Mouse (Mus musculus): ENCODE results near the gene Ttll13. TPM values are rescaled to one million over a fixed set of nuclear protein-coding genes. Genes with fewer than 3 reads are reported as not detected.

Gene Ttll13
- polyA plus RNA-seq (2012; ENCODE audit: insufficient read depth, insufficient read length, missing spikeins): not detected in 2 replicates

DNA sequence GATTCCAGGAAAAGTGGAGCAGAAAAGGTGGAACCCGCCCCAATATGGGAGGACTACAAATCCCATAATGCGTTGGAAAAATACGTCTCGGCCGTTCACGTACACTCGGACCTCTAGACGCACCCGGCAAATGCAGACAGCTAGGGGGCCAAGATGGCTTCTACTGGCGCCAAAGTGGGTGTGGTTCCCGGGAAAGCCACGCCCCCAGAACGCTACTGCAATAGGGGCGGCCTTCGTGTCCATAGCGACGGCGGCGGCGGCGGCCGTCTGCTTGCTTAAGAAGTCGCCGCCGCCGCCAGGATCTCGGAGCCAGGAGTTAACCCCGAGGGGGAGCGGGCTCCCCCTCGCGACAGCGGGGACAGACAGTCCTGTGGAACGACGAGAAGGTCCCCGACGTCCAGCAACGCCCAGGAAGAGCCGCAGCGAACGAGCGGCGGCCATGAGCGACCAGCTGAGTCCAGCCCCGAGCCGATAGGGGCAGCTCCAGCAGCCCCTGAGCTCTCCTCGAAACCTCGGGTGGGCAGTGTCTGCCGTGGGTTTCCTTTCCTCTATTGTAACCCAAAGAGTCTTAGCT, at the start of gene Ttll13:
Gene Ttll13, plus strand, starts transcription at position 229 of the 574 bp plus-strand sequence.
- H3K27ac ChIP-seq (replicated peaks; ENCODE audit: low read depth, low read length): peak within 1 kb of the TSS; percentile 59
- H3K4me1 ChIP-seq (ENCODE audit: control insufficient read depth, insufficient read depth, insufficient read length, low read length): no peaks in the 10 kb centered on the region
- H3K4me3 ChIP-seq (ENCODE audit: insufficient read depth, low read depth, low read length): peak within 1 kb of the TSS; percentile 73

DNA sequence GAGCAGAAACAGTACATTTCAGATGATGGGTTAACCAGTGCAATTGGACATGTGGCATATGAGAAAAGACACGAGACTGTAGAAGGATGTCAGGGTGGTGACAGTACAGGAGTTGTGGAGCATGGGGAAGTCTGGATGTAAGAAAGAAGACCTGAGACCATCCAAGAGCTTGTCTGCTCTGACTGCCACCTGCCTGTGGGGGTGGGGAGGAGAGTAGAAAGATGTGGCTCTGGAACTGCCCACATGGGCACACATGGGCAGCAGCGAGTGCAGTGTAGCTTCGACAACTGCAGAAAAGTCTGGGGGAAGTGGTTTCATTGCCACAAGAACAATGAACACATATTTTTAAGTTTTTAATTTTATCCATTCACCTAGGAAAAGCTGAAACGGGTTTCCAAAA, 48.8 kb upstream of the Ttll13 start:
- peaks cover 22% of the 10 kb centered on the region for H3K4me1 ChIP-seq (ENCODE audit: control insufficient read depth, insufficient read depth, insufficient read length, low read length)
- no peak overlapping the region for H3K4me3 ChIP-seq (ENCODE audit: insufficient read depth, low read depth, low read length)
- H3K27ac ChIP-seq (replicated peaks; ENCODE audit: low read depth, low read length): 0 out of 2 replicates have a peak overlapping the region, but pooled peaks have one; percentile 14

- peaks cover 26% of the 10 kb centered on the region for H3K4me1 ChIP-seq (ENCODE audit: control insufficient read depth, insufficient read depth, insufficient read length, low read length)
- peak overlapping the region; percentile 66 for H3K27ac ChIP-seq (replicated peaks; ENCODE audit: low read depth, low read length)
- peak overlapping the region; percentile 87 for H3K4me3 ChIP-seq (ENCODE audit: insufficient read depth, low read depth, low read length)
Observed at GRCm38 (mm10) chr7:80197941-80198778, 48.0 kb upstream of the Ttll13 start.

GRCm38 (mm10) chr7:80198863-80199262, 47.3 kb upstream of the Ttll13 start:
- peaks cover 28% of the 10 kb centered on the region for H3K4me1 ChIP-seq (ENCODE audit: control insufficient read depth, insufficient read depth, insufficient read length, low read length)
- peak overlapping the region; percentile 66 for H3K27ac ChIP-seq (replicated peaks; ENCODE audit: low read depth, low read length)
- peak overlapping the region; percentile 87 for H3K4me3 ChIP-seq (ENCODE audit: insufficient read depth, low read depth, low read length)

DNA sequence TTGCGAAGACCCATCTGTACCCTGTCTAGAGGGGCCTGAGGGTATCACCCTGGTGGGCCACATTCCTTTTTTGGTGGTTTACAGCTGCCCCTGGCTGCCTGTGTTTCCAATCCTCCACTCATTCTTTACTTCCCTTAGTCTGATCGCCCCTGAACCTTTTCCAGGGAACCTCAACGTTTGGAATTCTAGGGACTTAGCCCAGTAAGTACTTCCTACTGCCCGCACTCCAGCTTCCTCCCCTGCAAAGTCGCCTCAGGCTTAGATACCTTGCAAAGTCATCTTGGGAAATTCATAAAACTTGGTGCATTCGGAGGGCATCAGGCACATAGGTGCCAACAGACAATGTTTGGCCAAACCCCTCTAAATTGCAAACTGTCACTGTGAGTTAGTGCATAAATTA, 46.9 kb upstream of the Ttll13 start:
- Histone ChIP-seq H3K4me1 (ENCODE audit: control insufficient read depth, insufficient read depth, insufficient read length, low read length) (peaks cover 29% of the 10 kb centered on the region), H3K4me3 (ENCODE audit: insufficient read depth, low read depth, low read length) (peak overlapping the region; percentile 87), H3K27ac (replicated peaks; ENCODE audit: low read depth, low read length) (peak overlapping the region; percentile 66)

DNA sequence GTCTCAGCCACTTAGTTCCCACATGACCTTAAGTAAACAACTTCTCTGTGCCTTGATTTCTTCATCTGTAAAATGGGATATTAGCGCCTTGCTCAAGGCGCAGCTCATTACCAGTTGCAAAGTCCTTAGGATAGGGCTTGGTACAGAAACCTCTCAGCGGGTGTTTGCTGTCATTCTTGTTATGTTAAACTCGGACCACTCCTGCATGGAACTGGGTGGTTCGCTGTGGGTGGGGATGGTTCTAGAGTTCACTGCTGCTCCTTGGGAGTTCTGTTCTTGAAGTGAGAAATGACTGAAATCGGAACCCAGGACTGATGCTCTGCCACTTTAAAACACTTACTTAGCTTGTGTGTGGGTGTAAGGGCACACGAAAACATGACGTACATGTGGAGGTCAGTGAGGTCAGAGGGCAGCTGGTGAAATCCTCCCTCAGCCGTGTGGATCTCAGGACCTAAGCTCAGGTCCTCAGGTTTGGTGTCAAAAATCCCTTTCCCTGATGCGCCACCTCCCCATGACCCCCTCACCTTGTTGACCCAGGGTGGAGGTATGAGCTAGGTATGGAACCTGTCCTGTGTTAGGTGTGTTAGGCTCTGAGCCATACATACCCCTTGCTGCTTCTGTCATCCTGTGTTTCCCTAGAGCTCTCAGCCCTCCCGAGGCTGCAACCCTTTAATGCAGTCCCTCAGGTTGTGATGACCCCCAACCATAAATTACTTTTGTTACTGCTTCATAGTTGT, 46.2 kb upstream of the Ttll13 start:
- Histone ChIP-seq H3K4me3 (ENCODE audit: insufficient read depth, low read depth, low read length) (peak overlapping the region; percentile 87), H3K4me1 (ENCODE audit: control insufficient read depth, insufficient read depth, insufficient read length, low read length) (peaks cover 26% of the 10 kb centered on the region), H3K27ac (replicated peaks; ENCODE audit: low read depth, low read length) (peak overlapping the region; percentile 51)

DNA sequence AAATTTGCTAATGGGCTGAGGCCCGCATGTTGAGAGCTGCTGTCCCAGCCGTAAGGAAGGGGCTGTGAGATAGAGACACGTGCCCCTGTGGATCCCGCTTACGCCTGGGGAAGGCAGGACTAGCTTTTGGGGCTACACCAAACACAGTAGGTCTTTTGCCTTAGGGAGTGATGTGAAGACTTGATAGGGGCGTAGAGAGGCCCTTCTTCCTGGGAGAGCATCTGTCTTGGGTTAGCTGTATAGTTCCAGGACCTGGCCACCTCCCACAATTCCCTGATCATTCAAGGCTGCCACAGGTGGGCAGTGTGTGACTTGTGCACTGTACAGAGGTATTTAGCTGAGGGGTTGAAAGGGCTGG, 45.6 kb upstream of the Ttll13 start:
- Histone ChIP-seq H3K4me3 (ENCODE audit: insufficient read depth, low read depth, low read length) (peak overlapping the region; percentile 87), H3K4me1 (ENCODE audit: control insufficient read depth, insufficient read depth, insufficient read length, low read length) (peaks cover 26% of the 10 kb centered on the region), H3K27ac (replicated peaks; ENCODE audit: low read depth, low read length) (peak overlapping the region; percentile 51)

- H3K4me3 ChIP-seq (ENCODE audit: insufficient read depth, low read depth, low read length): no peak overlapping the region
- peak overlapping the region; percentile 63 for H3K27ac ChIP-seq (replicated peaks; ENCODE audit: low read depth, low read length)
- peaks cover 27% of the 10 kb centered on the region for H3K4me1 ChIP-seq (ENCODE audit: control insufficient read depth, insufficient read depth, insufficient read length, low read length)
Observed at GRCm38 (mm10) chr7:80200963-80201539, 45.1 kb upstream of the Ttll13 start.

DNA sequence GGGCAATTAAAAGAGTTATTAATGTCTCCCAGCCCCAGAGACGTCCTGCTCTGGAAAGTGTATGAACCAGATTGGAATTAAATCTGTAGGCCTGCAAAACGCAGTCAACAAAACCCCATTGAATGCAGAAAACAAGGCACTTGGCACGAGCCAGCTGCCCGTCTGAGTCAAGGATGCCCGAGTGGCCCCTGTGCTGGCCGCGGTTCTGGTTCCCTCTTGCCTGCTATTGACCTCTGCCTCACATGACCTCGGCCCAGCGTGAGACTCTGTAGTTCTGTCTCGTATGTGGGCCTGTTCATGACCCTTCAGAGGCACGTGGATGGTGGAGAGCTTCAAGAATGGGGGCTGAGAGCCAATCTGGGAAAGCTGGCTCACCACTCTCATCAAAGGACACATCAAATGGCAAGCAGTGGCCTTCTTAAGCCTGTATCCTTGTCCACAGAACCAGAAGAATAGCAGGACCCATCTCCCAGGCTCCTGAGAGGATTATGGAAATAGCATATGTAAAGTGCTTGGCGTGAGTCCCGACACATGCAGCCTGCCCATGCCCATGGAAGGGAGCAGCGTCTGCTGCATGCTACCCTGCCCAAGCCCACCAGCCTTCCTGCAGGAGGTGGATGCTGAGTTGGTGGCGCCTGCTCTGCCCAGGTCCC, 44.2 kb upstream of the Ttll13 start:
- Histone ChIP-seq H3K27ac (replicated peaks; ENCODE audit: low read depth, low read length) (peak overlapping the region; percentile 63), H3K4me1 (ENCODE audit: control insufficient read depth, insufficient read depth, insufficient read length, low read length) (peaks cover 37% of the 10 kb centered on the region), H3K4me3 (ENCODE audit: insufficient read depth, low read depth, low read length) (no peak overlapping the region)

- no peak overlapping the region for H3K4me3 ChIP-seq (ENCODE audit: insufficient read depth, low read depth, low read length)
- H3K27ac ChIP-seq (replicated peaks; ENCODE audit: low read depth, low read length): peak overlapping the region; percentile 63
- H3K4me1 ChIP-seq (ENCODE audit: control insufficient read depth, insufficient read depth, insufficient read length, low read length): peaks cover 44% of the 10 kb centered on the region
Observed at GRCm38 (mm10) chr7:80202961-80203360, 43.2 kb upstream of the Ttll13 start.

GRCm38 (mm10) chr7:80203638-80204096, 42.5 kb upstream of the Ttll13 start:
- Histone ChIP-seq H3K4me3 (ENCODE audit: insufficient read depth, low read depth, low read length) (no peak overlapping the region), H3K27ac (replicated peaks; ENCODE audit: low read depth, low read length) (peak overlapping the region; percentile 61), H3K4me1 (ENCODE audit: control insufficient read depth, insufficient read depth, insufficient read length, low read length) (peaks cover 49% of the 10 kb centered on the region)

GRCm38 (mm10) chr7:80204362-80204761, 41.8 kb upstream of the Ttll13 start:
- Histone ChIP-seq H3K4me3 (ENCODE audit: insufficient read depth, low read depth, low read length) (no peak overlapping the region), H3K27ac (replicated peaks; ENCODE audit: low read depth, low read length) (no peak overlapping the region), H3K4me1 (ENCODE audit: control insufficient read depth, insufficient read depth, insufficient read length, low read length) (peaks cover 56% of the 10 kb centered on the region)

GRCm38 (mm10) chr7:80204961-80205360, 41.2 kb upstream of the Ttll13 start:
- H3K27ac ChIP-seq (replicated peaks; ENCODE audit: low read depth, low read length): no peak overlapping the region
- H3K4me1 ChIP-seq (ENCODE audit: control insufficient read depth, insufficient read depth, insufficient read length, low read length): peaks cover 56% of the 10 kb centered on the region
- no peak overlapping the region for H3K4me3 ChIP-seq (ENCODE audit: insufficient read depth, low read depth, low read length)

- Histone ChIP-seq H3K4me1 (ENCODE audit: control insufficient read depth, insufficient read depth, insufficient read length, low read length) (peaks cover 50% of the 10 kb centered on the region), H3K4me3 (ENCODE audit: insufficient read depth, low read depth, low read length) (no peak overlapping the region), H3K27ac (replicated peaks; ENCODE audit: low read depth, low read length) (0 out of 2 replicates have a peak overlapping the region, but pooled peaks have one; percentile 14)
Observed at GRCm38 (mm10) chr7:80205705-80206589, 40.2 kb upstream of the Ttll13 start.
